11 mouse cellular contexts compared by ENCODE assay signal in the genomic region with DNA sequence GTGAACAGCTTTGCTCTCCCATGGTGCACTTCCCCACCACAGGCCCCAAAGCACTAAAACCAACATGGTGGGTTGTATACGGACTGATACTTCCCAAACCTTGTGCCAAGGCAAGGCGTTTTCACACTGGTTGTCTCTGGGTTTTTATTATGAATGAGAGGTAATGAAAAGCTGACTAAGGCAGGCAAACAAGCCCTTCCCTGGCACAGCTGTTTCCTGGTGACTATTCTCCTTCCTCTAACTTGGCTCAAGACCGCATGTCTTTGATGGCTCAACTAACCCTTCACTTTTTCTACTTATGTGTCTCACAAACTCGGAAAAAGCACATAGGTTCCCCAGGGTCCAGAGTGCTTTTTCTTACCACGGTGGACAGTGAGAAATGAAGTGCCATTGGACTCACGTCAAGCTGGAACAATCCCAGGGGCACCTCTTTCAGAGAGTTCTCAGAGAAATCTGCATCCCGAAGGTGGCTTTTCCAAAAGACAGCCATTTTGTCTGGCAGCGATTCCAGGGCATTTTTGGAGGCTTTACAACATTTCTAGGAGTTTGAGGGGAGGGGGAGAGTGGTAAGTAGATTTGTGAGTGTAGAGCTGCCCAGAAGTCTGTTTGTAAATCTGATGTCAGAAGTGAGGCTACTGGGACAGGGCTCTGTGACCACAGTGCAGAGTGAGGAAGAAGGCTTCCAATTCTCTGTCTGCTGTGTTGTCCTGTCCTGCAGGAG.
DNase-seq lines count a peak whose midpoint lies in the region; ATAC-seq lines count a peak whose summit lies in the region.
"Had no signal": no experiment of that assay in that cellular context is flagged by ENCODE, and none has a peak within 500 bp of the region (broad histone marks: within the 10 kb centered on the region; RNA-seq: fewer than 3 reads in every experiment).

No protein-coding gene starts in this region.

- H3K27ac ChIP-seq in heart, embryonic 15.5 days: peak overlapping the region; percentile 41
- H3K27ac ChIP-seq in midbrain, embryonic 15.5 days: 0 out of 2 replicates have a peak overlapping the region, but pooled peaks have one; percentile 26
- no peak overlapping the region for H3K27ac ChIP-seq in midbrain, embryonic 13.5 days
- H3K27ac ChIP-seq: liver, embryonic 13.5 days had no signal

- ATAC-seq in heart, embryonic 15.5 days (replicated peaks; ENCODE audit: insufficient number of reproducible peaks, insufficient read depth, low FRiP score, low read depth): no peak
- no peak for ATAC-seq in midbrain, embryonic 15.5 days (replicated peaks)
- no peak for ATAC-seq in midbrain, embryonic 13.5 days

- H3K9ac ChIP-seq in heart, embryonic 15.5 days: no peak overlapping the region
- no peak overlapping the region for H3K9ac ChIP-seq in midbrain, embryonic 15.5 days
- no peak overlapping the region for H3K9ac ChIP-seq in midbrain, embryonic 13.5 days (replicated peaks)
- H3K9ac ChIP-seq: liver, embryonic 13.5 days had no signal

- H3K4me2 ChIP-seq in heart, embryonic 15.5 days: no peak overlapping the region
- no peak overlapping the region for H3K4me2 ChIP-seq in midbrain, embryonic 15.5 days
- no peak overlapping the region for H3K4me2 ChIP-seq in midbrain, embryonic 13.5 days (replicated peaks)
- H3K4me2 ChIP-seq: liver, embryonic 13.5 days had no signal

- peaks cover 16% of the 10 kb centered on the region for H3K4me1 ChIP-seq in heart, embryonic 15.5 days (replicated peaks)
- H3K4me1 ChIP-seq in midbrain, embryonic 15.5 days: no peaks in the 10 kb centered on the region
- no peaks in the 10 kb centered on the region for H3K4me1 ChIP-seq in midbrain, embryonic 13.5 days (replicated peaks)

- H3K9me3 ChIP-seq in heart, embryonic 15.5 days (replicated peaks): no peaks in the 10 kb centered on the region
- H3K9me3 ChIP-seq in midbrain, embryonic 15.5 days: no peaks in the 10 kb centered on the region
- H3K9me3 ChIP-seq in midbrain, embryonic 13.5 days: no peaks in the 10 kb centered on the region
- H3K9me3 ChIP-seq: liver, embryonic 13.5 days had no signal

- H3K4me3 ChIP-seq in heart, embryonic 15.5 days: no peak overlapping the region
- no peak overlapping the region for H3K4me3 ChIP-seq in midbrain, embryonic 15.5 days
- H3K4me3 ChIP-seq in midbrain, embryonic 13.5 days (replicated peaks): no peak overlapping the region
- H3K4me3 ChIP-seq: liver, embryonic 13.5 days had no signal

- H3K27me3 ChIP-seq in heart, embryonic 15.5 days: no peaks in the 10 kb centered on the region
- H3K27me3 ChIP-seq in midbrain, embryonic 15.5 days (replicated peaks): no peaks in the 10 kb centered on the region
- H3K27me3 ChIP-seq in midbrain, embryonic 13.5 days: no peaks in the 10 kb centered on the region

- no peak for DNase-seq in heart, postnatal 14 days
- peak; percentile 66 for DNase-seq in fibroblast of lung, adult 2 months (ENCODE audit: low read depth)
- DNase-seq in lung, postnatal 36 days: peak; percentile 26
- DNase-seq in left cerebral cortex, adult 9 months (ENCODE audit: low spot score in 2 of 2): no peak
- DNase-seq: adrenal gland, postnatal 14 days; cerebellum, adult 11 months; kidney, postnatal 14 days; liver, embryonic 13.5 days had no signal

- 74% methylated on average over 8 of the region's 8 CpGs for WGBS in heart, embryonic 15.5 days
- 78% methylated on average over 8 of the region's 8 CpGs for WGBS in midbrain, embryonic 15.5 days
- 81% methylated on average over 8 of the region's 8 CpGs for WGBS in midbrain, embryonic 13.5 days

- intact Hi-C loops in heart, postnatal 14 days (cut with DNase I): no loop called here

- H3K36me3 ChIP-seq in heart, embryonic 15.5 days: 0 out of 2 replicates have a peak, but pooled peaks cover 3% of the 10 kb centered on the region
- H3K36me3 ChIP-seq in midbrain, embryonic 15.5 days (replicated peaks): no peaks in the 10 kb centered on the region
- H3K36me3 ChIP-seq in midbrain, embryonic 13.5 days: no peaks in the 10 kb centered on the region

Comparison
In these comparisons a context has a peak if more than half of its experiments do, and no peak if none do; other contexts are left out.
1. DNase-seq: peak in fibroblast of lung, adult 2 months (single experiment) and lung, postnatal 36 days (single experiment); none in heart, postnatal 14 days (0 of 2) and left cerebral cortex, adult 9 months (0 of 2).